Mouse (Mus musculus): ENCODE data around the gene Ghr. TPM values are rescaled to one million over a fixed set of nuclear protein-coding genes. Genes with fewer than 3 reads are reported as not detected.

The Ghr gene
- polyA plus RNA-seq, 1 experiment from 2014 or later, result 59.1 TPM

- 68% methylated on average over 1 of the region's 1 CpGs for WGBS
- no peak for ATAC-seq (ENCODE audit: low read depth)
Measured at GRCm38 (mm10) chr15:3295986-3296385, 287.3 kb downstream of the Ghr start.

DNA sequence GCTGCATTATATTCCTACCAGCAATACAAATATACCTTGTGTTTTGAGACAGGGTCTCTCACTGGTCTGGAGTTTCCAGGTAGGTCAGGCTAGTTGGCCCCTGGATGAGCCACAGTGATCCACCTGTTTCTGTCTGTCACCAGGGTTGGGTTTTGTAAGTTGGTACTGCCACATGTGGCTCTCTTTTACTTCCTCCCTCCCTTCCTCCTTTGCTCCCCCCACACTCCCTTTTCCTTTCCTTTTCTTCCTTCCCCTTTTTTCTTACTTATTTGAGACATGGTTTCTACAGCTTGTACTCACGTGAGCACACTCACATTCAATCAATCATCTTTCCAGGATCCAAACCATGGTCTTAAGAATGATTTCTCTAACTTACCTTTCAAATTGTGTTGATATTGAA lies 289.8 kb downstream of the Ghr start:
- Histone ChIP-seq H3K9me3 (ENCODE audit: control insufficient read depth, low read length) (no peaks in the 10 kb centered on the region), H3K36me3 (ENCODE audit: control insufficient read depth, insufficient read depth, low read length) (no peaks in the 10 kb centered on the region), H3K4me3 (ENCODE audit: low read depth, low read length) (no peak overlapping the region), H3K4me1 (ENCODE audit: control insufficient read depth, insufficient read depth, low read length) (no peaks in the 10 kb centered on the region), H3K9ac (ENCODE audit: low read depth, low read length) (no peak overlapping the region), H3K27ac (replicated peaks; ENCODE audit: low read depth, low read length) (no peak overlapping the region), H3K27me3 (replicated peaks; ENCODE audit: control insufficient read depth, insufficient read depth, low read length) (no peaks in the 10 kb centered on the region), H3K4me2 (ENCODE audit: low read depth, low read length) (no peak overlapping the region)
- no peak for DNase-seq (ENCODE audit: low spot score)
- ATAC-seq (ENCODE audit: low read depth), result no peak
- 44% methylated on average over 1 of the region's 1 CpGs for WGBS

More at GRCm38 (mm10) chr15:3295986-3296385, 287.3 kb downstream of the Ghr start:
- Histone ChIP-seq H3K4me1 (ENCODE audit: control insufficient read depth, insufficient read depth, low read length) (no peaks in the 10 kb centered on the region), H3K36me3 (ENCODE audit: control insufficient read depth, insufficient read depth, low read length) (no peaks in the 10 kb centered on the region), H3K27ac (replicated peaks; ENCODE audit: low read depth, low read length) (no peak overlapping the region), H3K4me3 (ENCODE audit: low read depth, low read length) (no peak overlapping the region), H3K27me3 (replicated peaks; ENCODE audit: control insufficient read depth, insufficient read depth, low read length) (no peaks in the 10 kb centered on the region), H3K9ac (ENCODE audit: low read depth, low read length) (no peak overlapping the region), H3K9me3 (ENCODE audit: control insufficient read depth, low read length) (no peaks in the 10 kb centered on the region), H3K4me2 (ENCODE audit: low read depth, low read length) (no peak overlapping the region)
- no peak for DNase-seq (ENCODE audit: low spot score)

- H3K36me3 ChIP-seq (ENCODE audit: control insufficient read depth, insufficient read depth, low read length), result no peaks in the 10 kb centered on the region
- no peak overlapping the region for H3K4me2 ChIP-seq (ENCODE audit: low read depth, low read length)
- ATAC-seq (ENCODE audit: low read depth), result no peak
- H3K4me1 ChIP-seq (ENCODE audit: control insufficient read depth, insufficient read depth, low read length), result no peaks in the 10 kb centered on the region
- no peaks in the 10 kb centered on the region for H3K9me3 ChIP-seq (ENCODE audit: control insufficient read depth, low read length)
- H3K27me3 ChIP-seq (replicated peaks; ENCODE audit: control insufficient read depth, insufficient read depth, low read length), result no peaks in the 10 kb centered on the region
- H3K4me3 ChIP-seq (ENCODE audit: low read depth, low read length), result no peak overlapping the region
- DNase-seq (ENCODE audit: low spot score), result no peak
- H3K9ac ChIP-seq (ENCODE audit: low read depth, low read length), result no peak overlapping the region
- no peak overlapping the region for H3K27ac ChIP-seq (replicated peaks; ENCODE audit: low read depth, low read length)
- WGBS, result 80% methylated on average over 3 of the region's 3 CpGs
Measured at GRCm38 (mm10) chr15:3290435-3290834, 292.9 kb downstream of the Ghr start.

- no peaks in the 10 kb centered on the region for H3K9me3 ChIP-seq (ENCODE audit: control insufficient read depth, low read length)
- no peak overlapping the region for H3K9ac ChIP-seq (ENCODE audit: low read depth, low read length)
- H3K4me1 ChIP-seq (ENCODE audit: control insufficient read depth, insufficient read depth, low read length), result no peaks in the 10 kb centered on the region
- no peaks in the 10 kb centered on the region for H3K36me3 ChIP-seq (ENCODE audit: control insufficient read depth, insufficient read depth, low read length)
- ATAC-seq (ENCODE audit: low read depth) (no peak), DNase-seq (ENCODE audit: low spot score) (no peak)
- H3K27me3 ChIP-seq (replicated peaks; ENCODE audit: control insufficient read depth, insufficient read depth, low read length), result no peaks in the 10 kb centered on the region
- no peak overlapping the region for H3K27ac ChIP-seq (replicated peaks; ENCODE audit: low read depth, low read length)
- no peak overlapping the region for H3K4me3 ChIP-seq (ENCODE audit: low read depth, low read length)
- H3K4me2 ChIP-seq (ENCODE audit: low read depth, low read length), result no peak overlapping the region
Measured at GRCm38 (mm10) chr15:3286032-3286431, 297.3 kb downstream of the Ghr start.

- Histone ChIP-seq H3K9ac (ENCODE audit: low read depth, low read length) (no peak overlapping the region), H3K4me1 (ENCODE audit: control insufficient read depth, insufficient read depth, low read length) (no peaks in the 10 kb centered on the region), H3K4me2 (ENCODE audit: low read depth, low read length) (no peak overlapping the region), H3K36me3 (ENCODE audit: control insufficient read depth, insufficient read depth, low read length) (peaks cover 15% of the 10 kb centered on the region; the same call in 1 of the 2 replicates), H3K27ac (replicated peaks; ENCODE audit: low read depth, low read length) (no peak overlapping the region), H3K27me3 (replicated peaks; ENCODE audit: control insufficient read depth, insufficient read depth, low read length) (no peaks in the 10 kb centered on the region), H3K4me3 (ENCODE audit: low read depth, low read length) (no peak overlapping the region), H3K9me3 (ENCODE audit: control insufficient read depth, low read length) (no peaks in the 10 kb centered on the region)
- ATAC-seq (ENCODE audit: low read depth) (no peak), DNase-seq (ENCODE audit: low spot score) (no peak)
- 81% methylated on average over 1 of the region's 1 CpGs for WGBS
Measured at GRCm38 (mm10) chr15:3281737-3282136, 301.6 kb downstream of the Ghr start.

- ATAC-seq (ENCODE audit: low read depth), result no peak
- no peaks in the 10 kb centered on the region for H3K4me1 ChIP-seq (ENCODE audit: control insufficient read depth, insufficient read depth, low read length)
- no peak overlapping the region for H3K4me2 ChIP-seq (ENCODE audit: low read depth, low read length)
Measured at GRCm38 (mm10) chr15:3281216-3281615, 302.1 kb downstream of the Ghr start.

GRCm38 (mm10) chr15:3279242-3279641 lies 304.1 kb downstream of the Ghr start:
- no peaks in the 10 kb centered on the region for H3K27me3 ChIP-seq (replicated peaks; ENCODE audit: control insufficient read depth, insufficient read depth, low read length)
- ATAC-seq (ENCODE audit: low read depth) (no peak), DNase-seq (ENCODE audit: low spot score) (no peak)
- WGBS, result 81% methylated on average over 7 of the region's 7 CpGs
- no peak overlapping the region for H3K4me2 ChIP-seq (ENCODE audit: low read depth, low read length)
- H3K27ac ChIP-seq (replicated peaks; ENCODE audit: low read depth, low read length), result no peak overlapping the region
- H3K4me1 ChIP-seq (ENCODE audit: control insufficient read depth, insufficient read depth, low read length), result no peaks in the 10 kb centered on the region
- H3K4me3 ChIP-seq (ENCODE audit: low read depth, low read length), result no peak overlapping the region
- H3K9ac ChIP-seq (ENCODE audit: low read depth, low read length), result no peak overlapping the region
- H3K36me3 ChIP-seq (ENCODE audit: control insufficient read depth, insufficient read depth, low read length), result peaks cover 20% of the 10 kb centered on the region; the same call in 1 of the 2 replicates
- H3K9me3 ChIP-seq (ENCODE audit: control insufficient read depth, low read length), result no peaks in the 10 kb centered on the region

More at GRCm38 (mm10) chr15:3281216-3281615, 302.1 kb downstream of the Ghr start:
- Histone ChIP-seq H3K27ac (replicated peaks; ENCODE audit: low read depth, low read length) (no peak overlapping the region), H3K4me3 (ENCODE audit: low read depth, low read length) (no peak overlapping the region), H3K9me3 (ENCODE audit: control insufficient read depth, low read length) (no peaks in the 10 kb centered on the region), H3K27me3 (replicated peaks; ENCODE audit: control insufficient read depth, insufficient read depth, low read length) (no peaks in the 10 kb centered on the region), H3K36me3 (ENCODE audit: control insufficient read depth, insufficient read depth, low read length) (peaks cover 15% of the 10 kb centered on the region; the same call in 1 of the 2 replicates), H3K9ac (ENCODE audit: low read depth, low read length) (no peak overlapping the region)
- no peak for DNase-seq (ENCODE audit: low spot score)

DNA sequence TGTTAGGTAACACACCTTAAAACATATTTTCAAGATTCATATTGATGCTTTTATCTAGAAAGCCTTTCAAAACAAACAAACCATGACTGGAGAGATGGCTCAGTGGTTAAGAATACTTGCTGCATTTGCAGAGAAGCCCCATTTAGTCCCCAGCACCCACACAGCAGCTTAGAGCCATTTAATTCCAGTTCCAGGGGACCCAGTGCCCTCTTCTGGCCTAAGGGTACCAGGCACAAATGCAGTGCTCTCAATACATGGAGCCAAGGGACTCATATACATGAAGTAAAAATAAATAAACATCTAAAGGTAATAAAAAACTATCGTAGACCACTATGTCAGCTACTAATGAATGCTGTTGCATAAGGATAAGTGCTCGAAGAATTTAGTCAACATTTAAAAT lies 305.9 kb downstream of the Ghr start:
- no peaks in the 10 kb centered on the region for H3K4me1 ChIP-seq (ENCODE audit: control insufficient read depth, insufficient read depth, low read length)
- H3K9me3 ChIP-seq (ENCODE audit: control insufficient read depth, low read length), result no peaks in the 10 kb centered on the region
- H3K4me3 ChIP-seq (ENCODE audit: low read depth, low read length), result no peak overlapping the region
- DNase-seq (ENCODE audit: low spot score) (no peak), ATAC-seq (ENCODE audit: low read depth) (no peak)
- H3K4me2 ChIP-seq (ENCODE audit: low read depth, low read length), result no peak overlapping the region
- WGBS, result 90% methylated on average over 2 of the region's 2 CpGs
- H3K27me3 ChIP-seq (replicated peaks; ENCODE audit: control insufficient read depth, insufficient read depth, low read length), result no peaks in the 10 kb centered on the region
- H3K36me3 ChIP-seq (ENCODE audit: control insufficient read depth, insufficient read depth, low read length), result peaks cover 20% of the 10 kb centered on the region; the same call in 1 of the 2 replicates
- H3K9ac ChIP-seq (ENCODE audit: low read depth, low read length), result no peak overlapping the region
- H3K27ac ChIP-seq (replicated peaks; ENCODE audit: low read depth, low read length), result no peak overlapping the region

GRCm38 (mm10) chr15:3273191-3273590 lies 310.1 kb downstream of the Ghr start:
- Histone ChIP-seq H3K9me3 (ENCODE audit: control insufficient read depth, low read length) (no peaks in the 10 kb centered on the region), H3K27me3 (replicated peaks; ENCODE audit: control insufficient read depth, insufficient read depth, low read length) (no peaks in the 10 kb centered on the region), H3K27ac (replicated peaks; ENCODE audit: low read depth, low read length) (no peak overlapping the region), H3K4me1 (ENCODE audit: control insufficient read depth, insufficient read depth, low read length) (peaks cover 17% of the 10 kb centered on the region), H3K4me3 (ENCODE audit: low read depth, low read length) (no peak overlapping the region), H3K4me2 (ENCODE audit: low read depth, low read length) (no peak overlapping the region), H3K9ac (ENCODE audit: low read depth, low read length) (no peak overlapping the region), H3K36me3 (ENCODE audit: control insufficient read depth, insufficient read depth, low read length) (peaks cover 14% of the 10 kb centered on the region; the same call in 1 of the 2 replicates)
- no peak for DNase-seq (ENCODE audit: low spot score)
- ATAC-seq (ENCODE audit: low read depth), result no peak
- 77% methylated on average over 1 of the region's 1 CpGs for WGBS

All from embryonic facial prominence, embryonic 14.5 days (tissue).